14 mouse cellular contexts compared by ENCODE assay signal in the genomic region with DNA sequence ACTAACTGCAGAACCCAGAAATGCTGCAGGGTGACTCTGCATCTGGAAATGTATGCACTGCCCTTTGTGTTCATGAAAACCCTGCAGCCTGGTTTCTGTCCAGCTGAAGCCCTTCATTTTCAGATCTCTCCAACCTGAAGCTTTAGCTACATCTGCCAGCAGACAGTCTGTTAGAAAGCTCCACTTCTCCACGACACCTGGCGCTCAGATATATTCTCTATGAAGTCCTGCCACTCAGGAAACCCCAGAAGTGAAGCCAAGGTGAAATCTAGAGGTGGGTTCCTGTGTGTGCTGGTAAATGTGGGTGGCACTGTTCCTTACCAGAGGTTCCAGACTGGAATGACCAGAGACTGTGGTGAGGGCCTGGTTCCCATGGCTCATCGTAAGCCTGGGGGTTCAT.
A peak's percentile ranks its signal among the peaks of the same experiment; 100 is the strongest.
DNase-seq lines count a peak whose midpoint lies in the region; ATAC-seq and TF ChIP-seq lines count a peak whose summit lies in the region.
"Had no signal": no experiment of that assay in that cellular context is flagged by ENCODE, and none has a peak within 500 bp of the region (broad histone marks: within the 10 kb centered on the region; RNA-seq: fewer than 3 reads in every experiment).

No protein-coding gene starts in this region.

- no peak for TF ChIP-seq CTCF in heart, adult 2 months (IDR thresholded peaks at IDR 0.05)
- no peak for TF ChIP-seq CTCF in kidney, adult 2 months (conservative IDR thresholded peaks at IDR 0.05; ENCODE audit: insufficient read depth, insufficient read length, low read depth, low read length)
- no peak for TF ChIP-seq CTCF in left cerebral cortex, adult 2 months (IDR thresholded peaks at IDR 0.05)

- 73% methylated on average over 3 of the region's 3 CpGs for WGBS in heart, adult 2 months
- WGBS in kidney, adult 2 months, result 87% methylated on average over 3 of the region's 3 CpGs
- WGBS in limb, embryonic 15.5 days, result 79% methylated on average over 3 of the region's 3 CpGs

- peak overlapping the region; percentile 93 for H3K27ac ChIP-seq in heart, adult 2 months
- H3K27ac ChIP-seq in kidney, adult 2 months (ENCODE audit: insufficient read depth, low read depth, low read length), result peak overlapping the region; percentile 10; the same call in 1 of the 2 replicates
- H3K27ac ChIP-seq in brown adipose tissue, adult 24 weeks (replicated peaks; ENCODE audit: low read depth, low read length), result peak overlapping the region; percentile 11; the same call in 1 of the 2 replicates
- H3K27ac ChIP-seq in limb, embryonic 15.5 days, result peak overlapping the region; percentile 82; the same call in 1 of the 2 replicates
- no peak overlapping the region for H3K27ac ChIP-seq in left cerebral cortex, adult 2 months
- H3K27ac ChIP-seq: neural tube, embryonic 12.5 days had no signal

- H3K4me2 ChIP-seq in limb, embryonic 15.5 days, result no peak overlapping the region
- H3K4me2 ChIP-seq: forebrain, embryonic 12.5 days; neural tube, embryonic 12.5 days had no signal

- no peaks in the 10 kb centered on the region for H3K9me3 ChIP-seq in limb, embryonic 15.5 days
- H3K9me3 ChIP-seq: forebrain, embryonic 12.5 days; neural tube, embryonic 12.5 days had no signal

- H3K4me1 ChIP-seq in heart, adult 2 months (ENCODE audit: control insufficient read depth, insufficient read depth, low read length), result peaks cover 52% of the 10 kb centered on the region
- H3K4me1 ChIP-seq in kidney, adult 2 months (ENCODE audit: control insufficient read depth, insufficient read depth, low read length), result peaks cover 61% of the 10 kb centered on the region
- H3K4me1 ChIP-seq in brown adipose tissue, adult 24 weeks (ENCODE audit: control insufficient read depth, insufficient read depth, insufficient read length, low read length), result peaks cover 45% of the 10 kb centered on the region
- H3K4me1 ChIP-seq in limb, embryonic 15.5 days, result peaks cover 63% of the 10 kb centered on the region

- H3K36me3 ChIP-seq in heart, adult 2 months (ENCODE audit: control insufficient read depth, insufficient read depth, low read length), result peaks cover 54% of the 10 kb centered on the region
- no peaks in the 10 kb centered on the region; the same call in 1 of the 2 replicates for H3K36me3 ChIP-seq in kidney, adult 2 months (ENCODE audit: control insufficient read depth, insufficient read depth, low read length)
- H3K36me3 ChIP-seq in limb, embryonic 15.5 days, result peaks cover 33% of the 10 kb centered on the region
- H3K36me3 ChIP-seq: forebrain, embryonic 12.5 days had no signal

- no peaks in the 10 kb centered on the region for H3K27me3 ChIP-seq in heart, adult 2 months (ENCODE audit: control insufficient read depth, insufficient read depth, low read length)
- no peaks in the 10 kb centered on the region for H3K27me3 ChIP-seq in kidney, adult 2 months (replicated peaks; ENCODE audit: control insufficient read depth, insufficient read depth, low read length)
- no peaks in the 10 kb centered on the region for H3K27me3 ChIP-seq in limb, embryonic 15.5 days
- H3K27me3 ChIP-seq: forebrain, embryonic 12.5 days; neural tube, embryonic 12.5 days had no signal

- ATAC-seq in limb, embryonic 15.5 days (ENCODE audit: insufficient number of reproducible peaks, low FRiP score, low TSS enrichment, low read depth), result no peak

- no peak overlapping the region for H3K9ac ChIP-seq in heart, adult 2 months (ENCODE audit: low read depth, low read length)
- no peak overlapping the region for H3K9ac ChIP-seq in limb, embryonic 15.5 days
- H3K9ac ChIP-seq: forebrain, embryonic 12.5 days; neural tube, embryonic 12.5 days had no signal

- TF ChIP-seq POLR2A in heart, adult 2 months (IDR thresholded peaks at IDR 0.05; ENCODE audit: insufficient read depth, low read depth, low read length), result no peak
- no peak for TF ChIP-seq POLR2A in kidney, adult 2 months (IDR thresholded peaks at IDR 0.05; ENCODE audit: low read depth, low read length)

- H3K4me3 ChIP-seq in heart, adult 2 months, result no peak overlapping the region
- no peak overlapping the region for H3K4me3 ChIP-seq in kidney, adult 2 months (ENCODE audit: insufficient read depth, low read depth, low read length)
- no peak overlapping the region for H3K4me3 ChIP-seq in brown adipose tissue, adult 24 weeks (ENCODE audit: insufficient read depth, low read depth, low read length)
- no peak overlapping the region for H3K4me3 ChIP-seq in limb, embryonic 15.5 days
- no peak overlapping the region for H3K4me3 ChIP-seq in left cerebral cortex, adult 2 months
- H3K4me3 ChIP-seq: forebrain, embryonic 12.5 days; neural tube, embryonic 12.5 days had no signal

- peak in 1 of 2 experiments; percentile 18 for DNase-seq in heart, adult 2 months
- no peak for DNase-seq in heart, adult 9 months (ENCODE audit: low spot score in 2 of 2)
- no peak for DNase-seq in kidney, adult 2 months
- DNase-seq in kidney, adult 11 months, result no peak
- DNase-seq in left cerebral cortex, adult 2 months (ENCODE audit: extremely low spot score in 1 of 2, low spot score in 2 of 2), result no peak
- no peak for DNase-seq in urinary bladder, postnatal 36 days (ENCODE audit: low spot score in 2 of 2)
- DNase-seq: adrenal gland, postnatal 25 days; liver; lung, postnatal 10 days; midbrain, embryonic 14.5 days had no signal

- H3K79me2 ChIP-seq in heart, adult 2 months (replicated peaks; ENCODE audit: control insufficient read depth, insufficient read depth, low read length), result peaks cover 15% of the 10 kb centered on the region

- intact Hi-C loops in heart, adult 2 months (cut with DNase I), result no loop called here
- intact Hi-C loops in left cerebral cortex, adult 2 months (cut with DNase I), result no loop called here

- TF ChIP-seq EP300 in heart, adult 2 months (IDR thresholded peaks at IDR 0.05; ENCODE audit: insufficient read depth, low read depth, low read length), result no peak
